Mouse (Mus musculus): ENCODE measurements around the gene Syngr4.

The Syngr4 gene

DNA sequence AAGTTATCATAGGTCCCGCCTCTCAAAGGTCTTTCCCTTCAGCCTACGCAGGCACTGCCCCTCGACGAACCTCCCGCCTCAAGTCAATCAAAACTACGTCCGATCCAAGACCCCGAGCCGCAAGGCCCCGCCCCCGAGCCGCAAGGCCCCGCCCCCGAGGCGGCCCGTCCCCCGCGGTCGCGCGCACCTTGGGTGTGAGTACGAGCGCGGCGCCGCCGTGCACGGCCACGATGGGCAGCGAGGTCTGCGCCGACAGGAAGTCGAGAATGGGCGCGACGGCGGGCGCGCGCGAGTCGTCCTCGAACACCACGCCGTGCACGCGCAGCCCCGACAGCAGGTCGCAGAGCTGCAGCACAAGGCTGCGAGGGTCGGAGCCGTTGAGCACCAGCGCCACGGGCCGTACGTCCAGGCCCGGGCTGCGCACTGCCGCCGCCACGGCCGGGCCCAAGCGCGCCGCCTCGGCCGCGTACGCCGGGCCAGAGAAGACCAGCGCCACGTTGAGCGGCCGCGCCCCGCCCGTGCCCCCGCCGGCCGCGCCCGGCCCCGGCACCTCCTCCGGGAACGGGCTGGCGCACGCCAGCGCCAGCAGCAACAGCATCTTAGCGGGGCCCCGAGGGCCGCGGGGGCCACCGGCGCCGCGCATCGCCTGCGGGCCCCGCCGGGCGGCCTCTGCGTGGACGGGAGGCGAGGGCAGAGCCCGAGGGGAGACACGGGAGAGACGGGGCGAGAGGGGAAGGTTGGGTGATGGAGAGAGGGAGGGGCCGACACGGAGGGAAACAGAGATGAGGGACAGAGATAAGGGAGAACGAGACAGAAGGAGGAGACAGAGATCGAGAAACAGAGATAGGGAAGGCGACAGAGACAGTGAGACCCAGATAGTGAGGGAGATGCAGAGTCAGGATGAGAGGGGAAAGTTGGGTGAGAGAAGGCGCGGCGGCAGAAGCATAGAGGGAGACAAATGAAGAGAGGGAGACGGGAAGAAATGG is 30.3 kb downstream of the Syngr4 start:
- peak; percentile 85 for DNase-seq (ENCODE audit: low spot score)

- no peak for DNase-seq (ENCODE audit: low spot score)
These were observed 32.1 kb downstream of the Syngr4 start for GRCm38 (mm10) chr7:45864435-45864834.

- no peak for DNase-seq (ENCODE audit: low spot score)
These were observed 33.7 kb downstream of the Syngr4 start for GRCm38 (mm10) chr7:45862804-45863203.

DNA sequence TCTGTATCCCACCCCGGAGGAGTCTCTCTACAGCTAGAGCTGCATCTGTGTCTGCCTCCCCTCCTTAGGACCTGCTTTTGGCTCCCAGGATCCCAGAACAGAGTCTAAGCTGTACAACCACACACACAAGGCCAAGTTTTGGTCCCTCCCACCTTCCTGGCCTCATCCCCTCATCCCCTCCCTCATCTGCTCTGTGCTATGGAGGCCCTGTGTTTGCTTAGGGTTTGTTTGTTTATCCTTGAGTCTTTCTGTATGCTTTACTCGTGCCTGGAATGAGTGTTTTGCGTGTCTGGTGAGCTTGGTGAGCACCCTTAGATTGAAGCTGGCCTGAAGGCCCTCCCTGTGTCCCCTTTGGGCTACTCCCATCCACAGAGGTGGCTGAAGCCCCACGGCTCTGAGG is 37.5 kb downstream of the Syngr4 start:
- no peak for DNase-seq (ENCODE audit: low spot score)

- DNase-seq (ENCODE audit: low spot score): no peak
These were observed 39.3 kb downstream of the Syngr4 start for GRCm38 (mm10) chr7:45856950-45857901.

- no peak for DNase-seq (ENCODE audit: low spot score)
These were observed 43.4 kb downstream of the Syngr4 start for GRCm38 (mm10) chr7:45853089-45853488.

DNA sequence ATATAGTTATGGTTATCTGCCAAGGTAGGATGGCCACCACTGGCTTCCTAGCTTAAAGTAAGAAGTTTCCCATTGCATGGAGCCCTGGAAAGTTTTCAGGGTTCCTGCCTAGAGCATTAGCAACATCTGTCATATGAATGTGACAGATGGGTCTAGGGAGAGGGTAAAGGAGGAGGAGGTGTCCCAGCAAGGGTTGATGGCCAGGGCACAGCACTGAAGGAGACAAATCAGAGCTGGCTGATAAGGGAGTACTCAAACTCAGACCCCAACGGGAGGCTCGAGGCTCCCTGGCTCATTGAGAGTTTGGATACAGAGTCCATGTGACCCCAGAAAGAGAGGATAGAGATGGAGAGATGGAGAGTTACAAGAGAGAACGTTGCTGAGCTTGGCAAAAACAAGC is 45.9 kb downstream of the Syngr4 start:
- no peak for DNase-seq (ENCODE audit: low spot score)

DNA sequence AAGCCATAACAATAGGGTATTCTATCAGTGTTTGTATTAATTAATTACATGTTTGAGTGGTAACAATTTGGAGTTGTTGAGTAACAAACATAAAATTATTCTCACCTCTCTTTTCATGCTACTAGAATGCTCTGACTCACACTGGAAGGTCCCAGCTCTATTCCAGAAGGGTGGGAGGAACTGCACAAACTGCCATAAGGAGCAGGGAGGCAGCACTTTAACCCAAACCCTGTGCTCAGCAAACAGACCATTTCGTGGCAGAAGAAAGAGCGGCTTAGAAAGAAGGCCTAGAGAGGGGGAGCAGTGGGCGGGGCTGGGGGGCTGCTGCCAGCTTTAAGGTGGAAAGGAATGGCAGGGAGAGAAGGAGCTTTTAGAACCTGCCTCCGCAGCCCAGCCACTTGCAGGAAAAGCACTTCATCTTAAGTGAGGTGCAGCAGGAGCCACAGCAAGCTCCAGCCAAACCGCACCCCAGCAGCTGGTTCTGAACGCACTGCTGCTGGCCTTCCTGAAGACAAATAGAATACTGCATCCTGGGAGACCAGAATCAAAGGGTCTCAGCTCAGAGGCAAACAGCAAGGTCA is 48.0 kb downstream of the Syngr4 start:
- DNase-seq (ENCODE audit: low spot score): no peak

GRCm38 (mm10) chr7:45842950-45843744 is 53.4 kb downstream of the Syngr4 start:
- no peak for DNase-seq (ENCODE audit: low spot score)

Data from layer of hippocampus, adult 11-12 months (tissue).